Mouse (Mus musculus): ENCODE results near the gene Rtcb. TPM values are rescaled to one million over a fixed set of nuclear protein-coding genes. Genes with fewer than 3 reads are reported as not detected.

Gene Rtcb
- total RNA-seq, 2 experiments from 2014 or later = 95.1 to 95.2 TPM

- intact Hi-C loops (cut with DNase I) = no loop called here
- DNase-seq (ENCODE audit: low spot score in 2 of 2) = no peak
Observed at GRCm38 (mm10) chr10:85953401-85953800, 4.2 kb downstream of the Rtcb start.

- no peak for DNase-seq (ENCODE audit: low spot score in 2 of 2)
- intact Hi-C loops (cut with DNase I) = no loop called here
Observed at GRCm38 (mm10) chr10:85951765-85952443, 5.7 kb downstream of the Rtcb start.

GRCm38 (mm10) chr10:85948483-85949196 lies 9.0 kb downstream of the Rtcb start:
- DNase-seq (ENCODE audit: low spot score in 2 of 2) = no peak
- intact Hi-C loops (cut with DNase I) = loop anchor here (5.0 kb wide), 1 partner anchor 51 kb away; no protein-coding TSS in a partner anchor

- no peak for DNase-seq (ENCODE audit: low spot score in 2 of 2)
- intact Hi-C loops (cut with DNase I) = no loop called here
Observed at GRCm38 (mm10) chr10:85936280-85936965, 21.2 kb downstream of the Rtcb start.

- intact Hi-C loops (cut with DNase I) = no loop called here
- DNase-seq (ENCODE audit: low spot score in 2 of 2) = no peak
Observed at GRCm38 (mm10) chr10:85929962-85930361, 27.7 kb downstream of the Rtcb start.

- peak in 1 of 2 experiments; percentile 24 for DNase-seq (ENCODE audit: low spot score in 2 of 2)
- intact Hi-C loops (cut with DNase I) = no loop called here
Observed at GRCm38 (mm10) chr10:85929208-85929591, 28.4 kb downstream of the Rtcb start.

GRCm38 (mm10) chr10:85928499-85929207 lies 29.0 kb downstream of the Rtcb start:
- intact Hi-C loops (cut with DNase I) = no loop called here
- peak; percentile 78 for DNase-seq (ENCODE audit: low spot score in 2 of 2)

- intact Hi-C loops (cut with DNase I) = no loop called here
- no peak for DNase-seq (ENCODE audit: low spot score in 2 of 2)
Observed at GRCm38 (mm10) chr10:85927676-85928445, 29.8 kb downstream of the Rtcb start, which contains the start of gene Ascl4. Gene Ascl4 (plus strand): TSS chr10:85927681.

GRCm38 (mm10) chr10:85916498-85917309 lies 40.9 kb downstream of the Rtcb start, which contains the start of gene Prdm4:
Gene Prdm4 (minus strand): TSS chr10:85917142.
- intact Hi-C loops (cut with DNase I) = no loop called here
- peak; percentile 97 to 99 for DNase-seq (ENCODE audit: low spot score in 2 of 2)

Other genes with a start within 250 kb of the Rtcb start
- 10 to 100 TPM; 15.9 to 19.1 TPM for gene Pwp1, start 128.3 kb downstream of the Rtcb start, total RNA-seq (2021)
- gene Prdm4, start 40.7 kb downstream of the Rtcb start, total RNA-seq (2021) = 10 to 100 TPM; 30.5 to 34.0 TPM
- gene Ascl4, start 30.1 kb downstream of the Rtcb start, total RNA-seq (2021) = under 1 TPM in 1 of 2 experiments, not detected in 1; 0.18 TPM
- gene Bpifc, start 54.1 kb upstream of the Rtcb start, total RNA-seq (2021) = not detected
- gene Fbxo7, start 64.1 kb upstream of the Rtcb start, total RNA-seq (2021) = 10 to 100 TPM; 23.4 to 25.7 TPM